Mouse (Mus musculus) spleen, postnatal 36 days (tissue): ENCODE results near the gene Prg2.

Source experiments
- DNase-seq, 2 experiments: peaks; one replicate each; pipeline ENCODE4 v3.0.0; 2022; ENCODE audit warnings: low spot score in 2 of 2, mixed read lengths in 1 of 2

Gene Prg2

GRCm38 (mm10) chr2:84980188-84980587, at the start of gene Prg2:
Gene Prg2 (plus strand): TSS chr2:84980461.
- no peak for DNase-seq

GRCm38 (mm10) chr2:84933992-84934648, 46.1 kb upstream of the Prg2 start:
- DNase-seq: no peak

GRCm38 (mm10) chr2:84934649-84935007, 45.6 kb upstream of the Prg2 start:
- no peak for DNase-seq

- no peak for DNase-seq
Measured at GRCm38 (mm10) chr2:84935065-84935464, 45.2 kb upstream of the Prg2 start.

GRCm38 (mm10) chr2:84936474-84937429, 43.5 kb upstream of the Prg2 start, which contains the start of gene Slc43a3:
Gene Slc43a3 (plus strand): TSS chr2:84936579.
- DNase-seq: peak; percentile 72 to 77

- DNase-seq: no peak
Measured at GRCm38 (mm10) chr2:84937491-84938150, 42.6 kb upstream of the Prg2 start.

GRCm38 (mm10) chr2:84938249-84938946, 41.9 kb upstream of the Prg2 start:
- peak; percentile 66 to 77 for DNase-seq

GRCm38 (mm10) chr2:84939306-84939705, 41.0 kb upstream of the Prg2 start:
- DNase-seq: no peak

- DNase-seq: no peak
Measured at GRCm38 (mm10) chr2:84939711-84940110, 40.5 kb upstream of the Prg2 start.

GRCm38 (mm10) chr2:84941332-84941731, 38.9 kb upstream of the Prg2 start:
- no peak for DNase-seq

- no peak for DNase-seq
Measured at GRCm38 (mm10) chr2:84941795-84942194, 38.5 kb upstream of the Prg2 start.

GRCm38 (mm10) chr2:84947154-84947771, 33.0 kb upstream of the Prg2 start:
- no peak for DNase-seq

GRCm38 (mm10) chr2:84948252-84948651, 32.0 kb upstream of the Prg2 start:
- DNase-seq: no peak

- no peak for DNase-seq
Measured at GRCm38 (mm10) chr2:84948721-84949120, 31.5 kb upstream of the Prg2 start.

GRCm38 (mm10) chr2:84951027-84951426, 29.2 kb upstream of the Prg2 start:
- DNase-seq: no peak

- DNase-seq: no peak
Measured at GRCm38 (mm10) chr2:84952251-84952650, 28.0 kb upstream of the Prg2 start.

- DNase-seq: no peak
Measured at GRCm38 (mm10) chr2:84952693-84953092, 27.6 kb upstream of the Prg2 start.

- DNase-seq: no peak
Measured at GRCm38 (mm10) chr2:84955435-84955834, 24.8 kb upstream of the Prg2 start.

GRCm38 (mm10) chr2:84956274-84956673, 24.0 kb upstream of the Prg2 start:
- DNase-seq: peak; percentile 80 to 83

- DNase-seq: no peak
Measured at GRCm38 (mm10) chr2:84958588-84959264, 21.5 kb upstream of the Prg2 start.

GRCm38 (mm10) chr2:84961300-84961699, 19.0 kb upstream of the Prg2 start:
- peak in 1 of 2 experiments; percentile 27 for DNase-seq
